Mouse (Mus musculus): ENCODE results near the gene 1700125H20Rik.

GRCm38 (mm10) chr11:85126257-85127102, 43.7 kb upstream of the 1700125H20Rik start:
- TF ChIP-seq GATA1 (IDR thresholded peaks at IDR 0.05; ENCODE audit: borderline replicate concordance, low read length) (no peak), FLI1 (IDR thresholded peaks at IDR 0.05; ENCODE audit: low read length) (no peak)

All from megakaryocyte, embryonic 14.5 days (primary cell).